Mouse (Mus musculus) intestine, embryonic 14.5 days (tissue): ENCODE measurements around the gene Pum1. TPM values are rescaled to one million over a fixed set of nuclear protein-coding genes. Genes with fewer than 3 reads are reported as not detected.
"Not testable (repeated sequence)": the region's sequence is repeated elsewhere in the genome, so short reads cannot be mapped to it uniquely, and the experiment has no call there.

Experiments used
- ATAC-seq: fragments of 200-750 bp; cut with Nextera tagmentation; replicated peaks from 2 replicates; pipeline ENCODE4 v1.8.0; 2017; ENCODE audit warnings: low read depth, moderate number of reproducible peaks, moderate TSS enrichment, moderate library complexity; ENCODE audit not compliant: low FRiP score, low TSS enrichment
- DNase-seq: peaks from one replicate; pipeline ENCODE4 v3.0.0-alpha.2; 2018; ENCODE audit warnings: low spot score
- H3K27ac ChIP-seq: fragments of 300-500 bp; sonication (generic); 2 replicates; pipeline ENCODE4 v1.5.1; 2014; ENCODE audit warnings: low read depth, mild to moderate bottlenecking, control low read depth
- H3K27me3 ChIP-seq: fragments of 300-500 bp; sonication (generic); replicated peaks from 2 replicates; pipeline ENCODE4 v1.6.1; 2014; ENCODE audit warnings: low read length, control low read depth; ENCODE audit not compliant: control insufficient read depth, insufficient read depth
- H3K36me3 ChIP-seq: fragments of 300-500 bp; sonication (generic); 2 replicates; pipeline ENCODE4 v1.6.1; 2014; ENCODE audit warnings: low read length, control low read depth; ENCODE audit not compliant: control insufficient read depth, insufficient read depth
- H3K4me1 ChIP-seq: fragments of 300-500 bp; sonication (generic); replicated peaks from 2 replicates; pipeline ENCODE4 v1.6.1; 2014; ENCODE audit warnings: low read length, control low read depth, mixed read lengths; ENCODE audit not compliant: control insufficient read depth, insufficient read depth
- H3K4me2 ChIP-seq: fragments of 300-500 bp; sonication (generic); 2 replicates; pipeline ENCODE4 v1.6.1; 2014; ENCODE audit warnings: low read length
- H3K4me3 ChIP-seq: fragments of 300-500 bp; sonication (generic); 2 replicates; pipeline ENCODE4 v1.5.1; 2014; ENCODE audit warnings: low read depth, low read length, control low read depth, mixed read lengths
- H3K9ac ChIP-seq: fragments of 300-500 bp; sonication (generic); 2 replicates; pipeline ENCODE4 v1.6.1; 2014; ENCODE audit warnings: mild to moderate bottlenecking, low read length
- H3K9me3 ChIP-seq: fragments of 300-500 bp; sonication (generic); 2 replicates; pipeline ENCODE4 v1.6.1; 2016; ENCODE audit warnings: low read length, control low read depth; ENCODE audit not compliant: control insufficient read depth
- WGBS: fragments of 180-500 bp; shearing (Covaris S2); extraction: QIAGEN DNeasy Blood & Tissue Kit; methylation state at CpG from one replicate; pipeline ENCODE4 v1.1.7; 2014; 5-methylcytosine and 5-hydroxymethylcytosine counted together
- polyA plus RNA-seq: library from polyadenylated mRNA; unstranded; fragments of >200 nt; fragmentation: Nextera tagmentation; extraction: Ambion mirVana; gene quantifications from 2 replicates; pipeline ENCODE4 v1.2.1, GENCODE M21; 2014

Gene Pum1
- polyA plus RNA-seq, 1 experiment from 2014 or later = 91.7 TPM

DNA sequence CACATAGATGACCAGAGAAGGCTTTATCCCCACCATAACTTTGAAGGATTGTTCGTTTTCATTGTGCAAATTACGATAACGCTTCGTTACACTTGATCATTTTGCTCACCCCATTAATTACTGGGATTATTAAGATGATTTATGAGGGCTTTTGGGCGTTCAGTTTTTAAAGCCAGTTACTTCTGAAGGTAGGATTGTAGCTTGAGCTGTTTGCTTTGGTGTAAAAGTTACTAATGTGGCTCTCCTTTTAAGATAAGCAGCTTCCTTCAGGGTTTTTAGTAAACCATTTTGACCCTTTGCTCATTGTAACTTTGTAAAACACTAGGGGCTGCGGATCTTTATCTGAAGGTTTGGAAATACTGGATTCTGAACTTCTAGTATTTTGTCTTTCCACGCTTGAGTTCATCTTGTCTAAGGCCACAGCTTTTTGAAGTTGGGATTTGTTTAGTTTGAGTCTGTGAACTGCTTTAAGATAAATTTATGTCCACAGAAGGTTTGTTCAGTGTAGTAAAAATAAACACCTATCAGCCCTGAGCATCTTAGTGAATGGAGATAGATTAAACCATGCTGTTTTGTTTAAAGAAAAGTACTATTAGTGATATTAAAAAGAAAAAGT is 1.4 kb downstream of the Pum1 start:
- H3K27ac ChIP-seq = peak overlapping the region; percentile 97
- WGBS = under 1% methylated on average over 7 of the region's 7 CpGs
- ATAC-seq = no peak
- peaks cover 32% of the 10 kb centered on the region for H3K4me1 ChIP-seq
- peak overlapping the region; percentile 76 for H3K4me2 ChIP-seq
- DNase-seq = no peak
- peak overlapping the region; percentile 99 for H3K4me3 ChIP-seq
- no peaks in the 10 kb centered on the region for H3K27me3 ChIP-seq
- peaks cover 8% of the 10 kb centered on the region for H3K36me3 ChIP-seq
- peak overlapping the region; percentile 99 for H3K9ac ChIP-seq
- no peaks in the 10 kb centered on the region for H3K9me3 ChIP-seq

DNA sequence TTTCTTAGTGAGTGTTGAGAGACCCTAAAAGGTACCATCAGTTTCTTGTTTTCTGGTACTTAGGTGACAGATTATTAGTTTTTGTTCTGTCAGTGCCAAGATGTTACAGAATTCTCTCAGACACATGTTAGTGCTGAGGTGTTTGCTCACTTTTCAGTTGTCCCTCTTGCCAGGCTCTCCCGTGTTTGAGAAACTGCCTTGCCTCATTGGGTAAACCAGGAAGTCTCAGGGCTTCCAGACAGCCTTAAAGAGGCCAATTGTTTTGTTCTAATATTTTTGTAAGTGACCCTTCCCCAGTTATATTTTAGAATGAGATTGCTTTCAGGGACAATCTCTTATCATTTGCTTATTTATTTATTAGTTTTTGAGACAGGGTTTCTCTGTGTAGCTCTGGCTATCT is 2.1 kb downstream of the Pum1 start:
- ATAC-seq (no peak), DNase-seq (no peak)
- Histone ChIP-seq H3K9me3 (no peaks in the 10 kb centered on the region), H3K4me1 (peaks cover 32% of the 10 kb centered on the region), H3K4me2 (peak overlapping the region; percentile 76), H3K27ac (no peak overlapping the region), H3K36me3 (peaks cover 14% of the 10 kb centered on the region), H3K9ac (peak overlapping the region; percentile 99; the same call in 1 of the 2 replicates), H3K4me3 (peak overlapping the region; percentile 99), H3K27me3 (no peaks in the 10 kb centered on the region)
- 4% methylated on average over 1 of the region's 1 CpGs for WGBS

DNA sequence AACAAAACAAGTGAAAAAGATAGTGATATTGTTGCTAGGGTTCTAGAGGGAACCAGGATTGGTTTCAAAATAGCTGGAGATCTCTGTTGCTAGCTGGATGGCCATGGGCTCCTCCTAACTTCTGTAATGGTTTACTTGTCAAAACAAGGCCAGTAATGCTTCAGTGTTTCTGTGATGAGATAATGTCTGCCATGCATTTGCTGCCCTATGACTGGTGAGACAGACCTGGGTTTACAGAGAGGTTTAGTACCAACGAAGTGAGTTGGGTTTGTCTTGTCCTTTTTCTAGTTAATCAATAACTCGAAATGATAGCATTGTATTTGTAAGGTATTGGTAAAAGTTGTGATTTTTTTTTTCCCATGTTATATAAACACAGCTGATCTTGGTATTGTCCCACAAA is 4.6 kb downstream of the Pum1 start:
- Histone ChIP-seq H3K27me3 (no peaks in the 10 kb centered on the region), H3K36me3 (peaks cover 40% of the 10 kb centered on the region), H3K4me3 (peak overlapping the region; percentile 6; the same call in 1 of the 2 replicates), H3K4me1 (peaks cover 32% of the 10 kb centered on the region), H3K4me2 (peak overlapping the region; percentile 30), H3K9ac (no peak overlapping the region), H3K9me3 (no peaks in the 10 kb centered on the region), H3K27ac (no peak overlapping the region)
- WGBS = 49% methylated on average over 2 of the region's 2 CpGs
- no peak for DNase-seq
- ATAC-seq = no peak

DNA sequence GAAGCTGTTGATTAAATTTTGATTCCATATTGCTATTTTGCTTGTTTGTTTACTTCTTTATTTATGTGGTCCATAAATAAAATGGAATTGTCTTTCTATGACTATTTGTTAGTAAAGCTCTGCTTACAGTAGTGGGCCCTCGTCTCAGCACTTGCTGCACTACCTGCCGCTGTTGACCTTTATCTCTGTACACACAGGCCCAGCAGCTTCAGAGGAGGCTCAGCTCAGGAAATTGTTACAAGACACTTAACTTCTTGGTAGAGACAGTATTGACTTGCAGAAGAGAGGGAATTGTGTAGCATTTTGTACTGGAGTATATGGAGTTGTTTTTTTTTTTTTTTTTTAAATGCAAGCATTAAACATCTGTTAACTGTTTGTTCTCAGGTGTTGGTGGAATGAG is 5.4 kb downstream of the Pum1 start:
- Histone ChIP-seq H3K27me3 (no peaks in the 10 kb centered on the region), H3K27ac (no peak overlapping the region), H3K4me3 (no peak overlapping the region), H3K4me1 (peaks cover 32% of the 10 kb centered on the region), H3K9me3 (no peaks in the 10 kb centered on the region), H3K9ac (no peak overlapping the region), H3K4me2 (peak overlapping the region; percentile 30; the same call in 1 of the 2 replicates), H3K36me3 (peaks cover 48% of the 10 kb centered on the region)
- no peak for DNase-seq
- ATAC-seq = no peak
- 41% methylated on average over 2 of the region's 2 CpGs for WGBS

DNA sequence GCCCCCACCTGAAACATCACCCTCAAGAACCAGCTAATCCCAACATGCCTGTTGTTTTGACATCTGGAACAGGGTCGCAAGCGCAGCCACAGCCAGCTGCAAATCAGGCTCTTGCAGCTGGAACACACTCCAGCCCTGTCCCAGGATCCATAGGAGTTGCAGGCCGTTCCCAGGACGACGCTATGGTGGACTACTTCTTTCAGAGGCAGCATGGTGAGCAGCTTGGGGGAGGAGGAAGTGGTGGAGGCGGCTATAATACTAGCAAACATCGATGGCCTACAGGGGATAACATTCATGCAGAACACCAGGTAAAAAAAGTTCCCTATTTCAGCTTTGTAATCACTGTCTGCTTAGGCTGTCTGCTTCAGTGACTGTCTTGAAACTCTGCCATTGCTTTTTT is 5.9 kb downstream of the Pum1 start:
- Histone ChIP-seq H3K4me2 (no peak overlapping the region), H3K9ac (no peak overlapping the region), H3K9me3 (no peaks in the 10 kb centered on the region), H3K4me1 (peaks cover 32% of the 10 kb centered on the region), H3K36me3 (peaks cover 53% of the 10 kb centered on the region), H3K4me3 (no peak overlapping the region), H3K27ac (no peak overlapping the region), H3K27me3 (no peaks in the 10 kb centered on the region)
- DNase-seq (no peak), ATAC-seq (no peak)
- 54% methylated on average over 7 of the region's 7 CpGs for WGBS

DNA sequence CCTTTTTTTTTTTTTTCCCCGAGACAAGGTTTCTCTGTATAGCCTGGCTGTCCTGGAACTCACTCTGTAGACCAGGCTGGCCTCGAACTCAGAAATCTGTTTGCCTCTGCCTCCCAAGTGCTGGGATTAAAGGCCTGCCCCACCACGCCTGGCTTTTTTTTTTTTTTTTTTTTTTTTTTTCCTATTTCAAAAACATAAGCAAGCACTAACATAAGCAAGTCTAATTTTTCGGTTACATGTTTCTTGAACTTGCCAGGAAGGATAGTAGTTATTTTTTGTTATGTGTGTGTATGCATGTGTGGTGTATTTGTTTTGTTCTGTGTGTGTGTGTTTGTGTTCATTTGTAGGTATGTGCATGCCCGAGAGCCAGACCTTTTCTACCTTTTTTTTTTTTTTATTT is 6.9 kb downstream of the Pum1 start:
- not testable (repeated sequence) for H3K9me3 ChIP-seq, H3K4me3 ChIP-seq, H3K27me3 ChIP-seq, ATAC-seq, DNase-seq, H3K27ac ChIP-seq, H3K9ac ChIP-seq, H3K4me2 ChIP-seq
- Histone ChIP-seq H3K4me1 (peaks cover 28% of the 10 kb centered on the region), H3K36me3 (peaks cover 63% of the 10 kb centered on the region)
- 85% methylated on average over 5 of the region's 5 CpGs for WGBS

DNA sequence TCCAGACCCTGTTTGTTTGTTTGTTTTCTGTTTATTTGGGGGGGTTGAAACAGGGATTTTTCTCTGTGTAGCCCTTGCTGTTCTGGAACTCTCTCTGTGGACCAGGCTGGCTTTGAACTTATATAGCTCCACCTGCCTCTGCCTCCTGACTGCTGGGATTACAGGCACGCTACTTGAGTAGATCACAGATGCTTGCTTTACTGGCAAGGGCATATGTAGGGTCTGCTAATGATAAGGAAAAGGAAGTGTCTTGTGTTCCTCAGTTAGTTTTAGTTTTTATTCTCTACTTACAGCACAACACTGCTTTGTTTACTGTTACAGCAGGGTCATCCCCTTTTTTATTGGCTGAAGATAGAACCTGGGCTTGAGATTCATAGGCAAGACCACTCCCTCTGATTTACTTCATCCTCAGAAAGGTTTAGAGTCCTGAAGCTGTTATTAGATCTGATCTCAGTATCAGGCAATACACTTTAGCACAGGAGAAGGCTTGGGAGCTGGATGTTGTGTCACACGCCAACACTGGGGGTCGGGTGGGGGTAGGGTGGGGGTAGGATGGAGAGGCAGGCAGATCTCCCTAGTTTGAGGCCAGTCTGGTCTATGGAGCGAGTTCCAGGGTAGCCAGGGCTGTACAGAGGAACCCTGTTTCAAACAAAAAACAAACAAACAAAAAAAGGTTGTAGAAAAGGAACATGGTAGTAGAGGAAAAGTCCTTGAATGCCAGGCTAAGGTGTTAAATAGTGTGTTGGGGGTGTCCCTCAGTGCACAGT is 8.1 kb downstream of the Pum1 start:
- Histone ChIP-seq H3K36me3 (peaks cover 73% of the 10 kb centered on the region), H3K9ac (no peak overlapping the region), H3K4me1 (peaks cover 23% of the 10 kb centered on the region), H3K27me3 (no peaks in the 10 kb centered on the region), H3K27ac (no peak overlapping the region), H3K9me3 (no peaks in the 10 kb centered on the region), H3K4me2 (no peak overlapping the region), H3K4me3 (no peak overlapping the region)
- WGBS = 90% methylated on average over 4 of the region's 4 CpGs
- ATAC-seq (no peak), DNase-seq (no peak)

DNA sequence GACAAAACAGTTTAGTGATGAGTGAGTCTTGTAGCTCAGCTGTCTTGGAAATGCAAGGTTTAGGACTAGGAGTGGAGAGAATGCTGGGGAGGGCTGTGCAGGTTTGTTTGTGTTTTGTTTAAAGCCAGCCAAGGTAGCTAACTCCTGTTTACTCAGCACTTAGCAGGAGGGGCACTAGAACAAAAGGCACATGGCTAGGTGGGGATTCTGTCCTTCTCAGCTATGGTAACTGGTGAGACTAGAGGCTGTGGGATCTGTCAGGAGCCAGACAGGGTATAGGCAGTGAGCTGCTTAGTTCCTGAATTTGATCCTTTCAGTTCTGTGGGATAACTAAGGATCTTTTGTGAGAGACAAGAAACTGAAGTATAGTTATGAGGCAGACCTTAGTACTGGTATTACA is 9.0 kb downstream of the Pum1 start:
- no peak overlapping the region for H3K4me2 ChIP-seq
- H3K9me3 ChIP-seq = no peaks in the 10 kb centered on the region
- ATAC-seq = no peak
- no peaks in the 10 kb centered on the region for H3K27me3 ChIP-seq
- no peak overlapping the region for H3K9ac ChIP-seq
- H3K4me3 ChIP-seq = no peak overlapping the region
- H3K27ac ChIP-seq = no peak overlapping the region
- no peak for DNase-seq
- H3K4me1 ChIP-seq = peaks cover 17% of the 10 kb centered on the region
- peaks cover 82% of the 10 kb centered on the region for H3K36me3 ChIP-seq

DNA sequence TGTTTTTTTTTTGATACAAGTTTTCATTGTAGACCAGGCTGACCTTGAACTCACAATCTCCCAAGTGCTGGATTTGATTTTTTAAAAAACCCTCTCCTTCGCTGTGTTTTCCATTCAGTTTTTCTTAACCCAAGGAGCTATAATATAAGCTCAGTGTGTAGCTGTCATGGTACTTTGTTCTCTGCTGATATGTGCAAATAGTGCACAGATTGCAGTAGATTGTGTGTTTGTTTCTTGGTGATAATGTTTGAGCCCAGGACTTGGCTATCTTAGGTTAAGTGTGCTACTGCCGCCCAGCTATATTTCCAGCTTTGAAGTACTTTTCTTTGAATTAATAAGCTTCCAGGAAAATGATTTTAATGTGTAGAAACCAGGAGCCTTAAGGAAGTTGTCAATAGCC is 13.6 kb downstream of the Pum1 start:
- DNase-seq (no peak), ATAC-seq (no peak)
- Histone ChIP-seq H3K27ac (no peak overlapping the region), H3K9ac (no peak overlapping the region), H3K4me2 (no peak overlapping the region), H3K9me3 (no peaks in the 10 kb centered on the region), H3K36me3 (peaks cover 86% of the 10 kb centered on the region), H3K27me3 (no peaks in the 10 kb centered on the region), H3K4me1 (no peaks in the 10 kb centered on the region), H3K4me3 (no peak overlapping the region)
- 82% methylated on average over 2 of the region's 2 CpGs for WGBS
